In genomic region chr11:71672171-71673050, GRCm38 (mm10) we compare ENCODE assay signal across 15 mouse cellular contexts.
DNase-seq lines count a peak whose midpoint lies in the region; ATAC-seq and TF ChIP-seq lines count a peak whose summit lies in the region.
"Had no signal": no experiment of that assay in that cellular context is flagged by ENCODE, and none has a peak within 500 bp of the region (broad histone marks: within the 10 kb centered on the region; RNA-seq: fewer than 3 reads in every experiment).

No protein-coding gene starts in this region.

- H3K4me3 ChIP-seq in neural tube, embryonic 15.5 days (replicated peaks), result no peak overlapping the region
- H3K4me3 ChIP-seq: hindbrain, embryonic 15.5 days; left cerebral cortex, adult 2 months; neural tube, embryonic 13.5 days had no signal

- ATAC-seq in neural tube, embryonic 15.5 days (ENCODE audit: low FRiP score), result no peak
- no peak for ATAC-seq in CD4-positive, CD25-positive, alpha-beta regulatory T cell, adult 4 months
- ATAC-seq: forebrain, embryonic 16.5 days had no signal

- TF ChIP-seq CTCF in brain, embryonic 14.5 days (IDR thresholded peaks at IDR 0.05; ENCODE audit: borderline replicate concordance, extremely low read depth, insufficient read depth, insufficient read length), result no peak

- peaks cover 3% of the 10 kb centered on the region; the same call in 1 of the 2 replicates for H3K4me1 ChIP-seq in neural tube, embryonic 15.5 days

- no peak for TF ChIP-seq POLR2A in brain, embryonic 14.5 days (IDR thresholded peaks at IDR 0.05; ENCODE audit: borderline replicate concordance, extremely low read depth, insufficient read depth, insufficient read length, poor library complexity, severe bottlenecking)

- DNase-seq in left cerebral cortex, postnatal 4 days, result peak; percentile 42
- DNase-seq in left cerebral cortex, adult 18-20 months (ENCODE audit: low spot score in 2 of 2), result no peak
- peak; percentile 10 for DNase-seq in adrenal gland, adult 8-10 months
- DNase-seq in brain, embryonic 14.5 days (ENCODE audit: low read depth), result peak; percentile 26
- DNase-seq in cerebellum, postnatal 36 days, result peak; percentile 55 to 62
- DNase-seq in urinary bladder, postnatal 25 days (ENCODE audit: low spot score), result no peak
- DNase-seq: midbrain, embryonic 14.5 days; right cerebral cortex, postnatal 4 days had no signal

- no peaks in the 10 kb centered on the region for H3K9me3 ChIP-seq in neural tube, embryonic 15.5 days (replicated peaks)
- H3K9me3 ChIP-seq: hindbrain, embryonic 15.5 days; neural tube, embryonic 13.5 days had no signal

- intact Hi-C loops in left cerebral cortex, postnatal 4 days (cut with DNase I), result loop anchor here (10.0 kb wide), 1 partner anchor 352 kb away; no protein-coding TSS in a partner anchor

- H3K36me3 ChIP-seq in neural tube, embryonic 15.5 days, result no peaks in the 10 kb centered on the region
- H3K36me3 ChIP-seq: hindbrain, embryonic 15.5 days; neural tube, embryonic 13.5 days had no signal

- no peak overlapping the region for H3K4me2 ChIP-seq in neural tube, embryonic 15.5 days
- H3K4me2 ChIP-seq: hindbrain, embryonic 15.5 days; neural tube, embryonic 13.5 days had no signal

- no peak overlapping the region for H3K9ac ChIP-seq in neural tube, embryonic 15.5 days (replicated peaks)
- H3K9ac ChIP-seq: hindbrain, embryonic 15.5 days; neural tube, embryonic 13.5 days had no signal

- 60% methylated on average over 8 of the region's 8 CpGs for WGBS in neural tube, embryonic 15.5 days

- no peaks in the 10 kb centered on the region for H3K27me3 ChIP-seq in neural tube, embryonic 15.5 days (replicated peaks)
- H3K27me3 ChIP-seq: hindbrain, embryonic 15.5 days; neural tube, embryonic 13.5 days had no signal

- no peak overlapping the region for H3K27ac ChIP-seq in neural tube, embryonic 15.5 days (replicated peaks)
- H3K27ac ChIP-seq: hindbrain, embryonic 15.5 days; kidney, postnatal 0 days; left cerebral cortex, adult 2 months; neural tube, embryonic 13.5 days had no signal

Comparison
In these comparisons a context has a peak if more than half of its experiments do, and no peak if none do; other contexts are left out.
1. DNase-seq: peak in left cerebral cortex, postnatal 4 days (single experiment), adrenal gland, adult 8-10 months (single experiment), brain, embryonic 14.5 days (single experiment) and cerebellum, postnatal 36 days (2 of 2); none in left cerebral cortex, adult 18-20 months (0 of 2) and urinary bladder, postnatal 25 days (single experiment).